Mouse (Mus musculus): ENCODE measurements around the gene Uxs1. TPM values are rescaled to one million over a fixed set of nuclear protein-coding genes. Genes with fewer than 3 reads are reported as not detected.

Uxs1 gene
- total RNA-seq (2021) = 10 to 100 TPM; 27.6 to 28.2 TPM
- long read RNA-seq, experiment 1, full-length matches to known transcripts = 15 of 24 reads
- long read RNA-seq, experiment 1, partial matches to known transcripts = 4 of 24 reads
- long read RNA-seq, experiment 1, other reads (novel, unspliced or antisense) = 5 of 24 reads
- long read RNA-seq, experiment 2, full-length matches to known transcripts = 5 of 11 reads
- long read RNA-seq, experiment 2, partial matches to known transcripts = 0 of 11 reads
- long read RNA-seq, experiment 2, other reads (novel, unspliced or antisense) = 6 of 11 reads

- DNase-seq = peak; percentile 98
Observed at GRCm38 (mm10) chr1:43827763-43828194, at the start of gene Uxs1. TSS of gene Uxs1 (minus strand) at chr1:43827800.

DNA sequence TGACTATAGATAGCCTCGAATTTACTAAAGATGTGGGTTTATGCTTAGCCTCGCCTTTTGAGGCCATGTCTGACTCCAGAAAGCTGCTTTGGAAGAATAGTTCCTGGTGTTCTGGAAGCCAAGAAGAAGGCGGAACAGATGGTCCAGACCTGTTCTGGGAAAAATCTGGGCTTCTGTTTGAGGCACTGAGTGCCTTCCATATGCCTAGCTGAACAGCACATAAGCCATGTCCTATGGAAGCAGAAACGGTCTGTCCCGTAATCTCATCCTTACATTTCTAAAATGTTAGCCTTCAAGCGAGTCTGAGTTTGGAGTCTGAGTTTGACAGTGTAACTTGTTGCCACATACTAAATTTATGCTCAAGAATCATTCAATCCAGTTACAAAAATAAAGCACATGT, 49.6 kb upstream of the Uxs1 start:
- DNase-seq = no peak

GRCm38 (mm10) chr1:43871116-43871515, 43.5 kb upstream of the Uxs1 start:
- no peak for DNase-seq

GRCm38 (mm10) chr1:43868510-43868909, 40.9 kb upstream of the Uxs1 start:
- no peak for DNase-seq

DNA sequence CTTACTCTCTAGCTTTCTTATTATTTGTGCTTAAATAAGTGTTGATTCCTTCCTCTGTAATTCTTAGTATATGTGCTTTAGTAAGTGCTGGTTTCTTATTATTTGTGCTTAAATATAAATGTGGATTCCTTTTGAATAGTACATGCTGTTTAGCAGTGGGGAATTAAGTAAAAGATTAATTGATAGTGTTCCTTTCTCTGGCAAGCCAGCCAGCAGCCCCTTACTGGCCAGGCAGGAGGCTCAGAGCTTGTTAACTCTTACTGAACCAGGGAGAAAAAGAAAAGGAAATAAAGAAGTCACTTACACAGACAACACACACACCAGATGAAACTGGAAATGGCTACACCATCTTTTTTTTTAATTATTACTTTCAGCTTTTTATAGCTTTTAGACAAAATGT, 37.2 kb upstream of the Uxs1 start:
- DNase-seq = no peak

DNA sequence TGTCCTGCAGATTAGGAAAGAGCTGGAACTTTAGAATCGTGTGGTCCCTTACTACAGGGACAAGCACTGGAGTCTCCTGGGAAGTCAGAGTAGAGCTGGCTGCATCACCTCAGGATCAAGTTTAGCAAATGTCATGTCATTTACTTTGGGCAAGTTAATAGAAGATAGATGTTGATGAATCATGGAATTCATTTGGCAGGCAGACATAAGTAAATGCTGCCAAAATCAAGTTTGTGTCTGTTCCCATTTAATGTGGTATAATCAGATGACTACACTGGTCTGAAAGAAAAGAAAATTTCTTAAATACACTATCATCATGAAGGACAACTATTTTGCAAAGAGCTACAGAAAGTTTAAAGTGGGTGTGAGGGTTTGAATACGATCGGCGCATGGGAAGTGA, 35.0 kb upstream of the Uxs1 start:
- DNase-seq = peak; percentile 4

DNA sequence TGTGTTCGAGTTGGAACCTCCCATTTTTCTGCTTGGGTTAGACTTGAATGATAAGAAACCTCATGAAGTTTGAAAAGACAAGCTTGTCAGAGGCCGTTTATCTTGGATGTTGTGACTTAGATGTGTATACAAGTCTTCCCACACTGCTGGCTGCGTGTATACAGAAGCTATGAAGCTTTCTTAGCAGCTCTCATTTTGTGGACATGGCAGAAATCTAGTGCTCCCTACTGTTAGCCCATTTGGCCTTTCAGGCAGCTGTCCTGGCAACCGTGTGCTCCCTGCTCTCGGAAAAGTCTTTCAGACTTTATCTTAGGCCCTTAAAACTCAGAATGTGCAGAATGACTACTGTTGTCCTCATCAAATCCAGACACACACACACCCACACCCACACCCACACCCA, 31.4 kb upstream of the Uxs1 start:
- DNase-seq = no peak

DNA sequence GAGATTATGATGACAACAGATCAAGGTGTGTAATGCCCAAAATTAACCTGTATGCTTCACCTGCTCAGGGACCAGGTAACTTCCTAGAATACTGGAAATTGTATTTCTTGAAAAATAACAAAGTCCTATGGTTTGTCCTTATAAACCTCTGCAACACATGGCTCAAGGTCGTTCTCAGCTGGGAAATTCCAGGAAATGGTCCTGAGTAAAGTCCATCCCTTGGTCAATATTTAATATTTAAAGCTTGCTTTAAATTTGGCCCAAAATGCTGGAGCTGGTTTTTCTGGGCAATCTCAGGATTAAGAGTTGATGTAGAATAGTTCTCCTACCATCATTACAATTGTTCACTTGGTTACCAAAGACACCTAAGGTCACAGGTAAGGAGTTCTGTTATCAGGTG, 30.1 kb upstream of the Uxs1 start:
- no peak for DNase-seq

- no peak for DNase-seq
Observed at GRCm38 (mm10) chr1:43855591-43855990, 28.0 kb upstream of the Uxs1 start.

DNA sequence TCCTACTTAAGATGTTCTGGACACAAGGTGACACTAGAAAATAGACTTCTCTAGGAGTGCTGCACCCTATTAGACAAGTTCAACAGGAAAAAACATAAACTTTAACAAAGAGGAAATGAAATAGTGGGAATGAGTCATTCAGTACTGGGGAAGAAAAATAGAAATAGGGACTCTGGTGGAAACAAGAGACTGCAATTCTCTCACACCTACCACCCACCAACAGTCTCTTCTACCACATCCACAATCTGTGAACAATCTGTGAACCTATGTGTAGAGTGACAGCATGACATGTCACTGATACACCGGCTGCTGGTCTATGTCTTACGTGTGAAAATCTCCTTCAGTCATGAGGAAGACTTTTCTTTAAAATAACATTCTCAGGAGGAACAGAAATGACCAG, 15.8 kb upstream of the Uxs1 start:
- no peak for DNase-seq

GRCm38 (mm10) chr1:43837236-43837635, 9.6 kb upstream of the Uxs1 start:
- no peak for DNase-seq

DNA sequence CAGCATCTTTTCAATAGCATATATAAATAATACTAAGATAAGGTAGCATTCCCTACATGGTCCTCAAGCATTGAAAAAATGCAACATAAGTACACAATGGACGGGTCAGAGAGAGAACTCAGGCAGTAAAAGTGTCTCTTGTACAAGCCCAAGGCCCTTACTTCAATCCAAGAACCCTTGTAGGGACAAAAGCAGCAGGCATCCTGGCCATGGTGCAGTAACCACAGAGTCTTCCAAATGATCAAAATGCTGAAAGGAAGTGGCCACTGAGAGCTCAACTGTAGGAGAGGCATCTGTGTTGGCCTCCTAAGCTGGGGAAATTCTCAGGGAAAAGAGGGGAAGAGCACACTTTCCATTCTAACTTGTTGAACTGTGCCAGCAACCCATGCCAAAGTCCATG, 2.5 kb upstream of the Uxs1 start:
- DNase-seq = no peak

- DNase-seq = peak; percentile 63
Observed at GRCm38 (mm10) chr1:43827002-43827762, 418 bp downstream of the Uxs1 start.

- no peak for DNase-seq
Observed at GRCm38 (mm10) chr1:43826628-43827001, 985 bp downstream of the Uxs1 start.

GRCm38 (mm10) chr1:43823406-43823805, 4.2 kb downstream of the Uxs1 start:
- DNase-seq = peak; percentile 44

DNA sequence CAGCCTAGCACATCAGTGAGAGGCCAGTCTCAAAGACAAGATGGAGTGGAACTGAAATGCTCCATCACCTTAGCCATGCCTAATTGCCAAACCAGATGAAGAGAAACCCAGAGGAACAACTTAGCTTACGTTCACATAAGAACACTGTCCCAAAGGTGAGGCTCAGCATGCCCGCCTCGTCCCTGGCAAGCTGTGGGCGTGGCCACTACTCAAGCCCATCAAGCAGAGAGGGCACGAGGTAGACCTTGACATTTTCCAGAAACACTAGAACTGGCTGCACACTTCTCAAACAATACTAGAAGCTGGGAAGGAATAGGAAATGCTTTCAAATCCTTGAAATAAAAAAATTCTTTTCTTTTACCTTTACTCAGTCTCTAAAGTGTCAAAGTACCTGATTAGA, 5.0 kb downstream of the Uxs1 start:
- DNase-seq = peak; percentile 61

GRCm38 (mm10) chr1:43821804-43822203, 5.8 kb downstream of the Uxs1 start:
- DNase-seq = no peak

GRCm38 (mm10) chr1:43820571-43820970, 7.0 kb downstream of the Uxs1 start:
- no peak for DNase-seq

- DNase-seq = no peak
Observed at GRCm38 (mm10) chr1:43819091-43819490, 8.5 kb downstream of the Uxs1 start.

GRCm38 (mm10) chr1:43818356-43818755, 9.2 kb downstream of the Uxs1 start:
- DNase-seq = no peak

GRCm38 (mm10) chr1:43811764-43812163, 15.8 kb downstream of the Uxs1 start:
- no peak for DNase-seq

- no peak for DNase-seq
Observed at GRCm38 (mm10) chr1:43811055-43811454, 16.5 kb downstream of the Uxs1 start.

DNA sequence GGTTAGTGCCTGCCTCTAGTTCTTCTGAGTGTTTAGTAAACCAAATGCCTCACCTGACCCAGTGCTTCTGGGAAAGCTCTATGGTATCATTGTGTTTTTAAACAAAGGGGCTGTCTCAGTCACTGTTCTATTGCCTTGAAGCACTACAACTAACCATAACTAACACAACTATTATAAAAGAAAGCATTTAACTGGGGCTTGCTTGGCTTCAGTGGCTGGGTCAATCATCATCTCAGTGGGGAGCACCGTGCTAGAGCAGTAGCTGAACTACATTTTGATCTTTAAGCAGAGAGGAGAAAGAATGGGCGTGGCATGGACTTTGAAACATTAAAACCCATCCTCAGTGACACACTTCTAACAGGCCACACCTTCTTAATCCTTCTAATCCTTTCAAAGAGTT, 18.2 kb downstream of the Uxs1 start:
- no peak for DNase-seq

DNA sequence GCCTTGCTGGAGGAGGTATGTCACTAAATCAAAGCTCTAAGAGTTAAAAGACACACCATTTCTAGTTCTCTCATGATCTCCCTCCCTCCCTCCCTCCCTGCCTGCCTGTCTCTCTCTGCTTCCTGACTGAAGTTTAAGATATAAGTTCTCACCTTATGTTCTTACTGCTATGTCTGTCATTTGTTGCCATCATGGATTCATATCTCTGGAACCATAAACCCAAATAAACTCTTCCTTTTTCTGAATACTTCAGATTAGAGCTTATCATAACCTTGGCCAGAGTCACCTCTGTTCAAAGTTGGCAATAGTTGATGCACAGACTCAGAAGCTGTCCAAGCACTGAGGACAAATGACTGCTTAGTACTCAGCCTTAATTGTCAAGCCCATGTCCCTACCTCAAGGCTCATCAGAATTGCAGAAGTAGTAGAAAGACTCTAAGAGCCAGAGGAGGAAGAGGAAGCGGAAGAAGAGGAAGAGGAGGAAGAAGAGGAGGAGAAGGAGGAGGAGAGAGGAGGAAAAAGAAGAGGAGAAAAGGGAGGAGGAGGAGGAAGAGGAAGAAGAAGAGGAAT, 23.6 kb downstream of the Uxs1 start:
- no peak for DNase-seq
